Mouse (Mus musculus): ENCODE measurements around the gene Ramp2.

- TF ChIP-seq POLR2A (IDR thresholded peaks at IDR 0.05; ENCODE audit: low read depth, low read length) (no peak), CTCF (IDR thresholded peaks at IDR 0.05; ENCODE audit: borderline replicate concordance, insufficient read depth, low read length) (no peak)
These were observed 49.4 kb downstream of the Ramp2 start for GRCm38 (mm10) chr11:101295191-101295590.

Measured in embryonic fibroblast, embryonic 13.5 days (primary cell).